ENCODE assay signal across 11 mouse cellular contexts in genomic region chr11:118906131-118906823, GRCm38 (mm10). TPM values are rescaled to one million over a fixed set of nuclear protein-coding genes. Genes with fewer than 3 reads are reported as not detected.
A peak's percentile ranks its signal among the peaks of the same experiment; 100 is the strongest.
DNase-seq lines count a peak whose midpoint lies in the region; ATAC-seq lines count a peak whose summit lies in the region.
"Had no signal": no experiment of that assay in that cellular context is flagged by ENCODE, and none has a peak within 500 bp of the region (broad histone marks: within the 10 kb centered on the region; RNA-seq: fewer than 3 reads in every experiment).

No protein-coding gene starts in this region.

- no peaks in the 10 kb centered on the region for H3K9me3 ChIP-seq in embryonic facial prominence, embryonic 10.5 days
- H3K9me3 ChIP-seq in limb, embryonic 10.5 days (replicated peaks) = no peaks in the 10 kb centered on the region
- H3K9me3 ChIP-seq in heart, embryonic 10.5 days = no peaks in the 10 kb centered on the region
- H3K9me3 ChIP-seq: liver, embryonic 15.5 days had no signal

- H3K4me1 ChIP-seq in embryonic facial prominence, embryonic 10.5 days = peaks cover 53% of the 10 kb centered on the region
- peaks cover 60% of the 10 kb centered on the region for H3K4me1 ChIP-seq in limb, embryonic 10.5 days
- peaks cover 44% of the 10 kb centered on the region for H3K4me1 ChIP-seq in heart, embryonic 10.5 days
- H3K4me1 ChIP-seq: liver, embryonic 15.5 days had no signal

- ATAC-seq in inflammation-experienced regulatory T-cells, adult 6 months = no peak
- ATAC-seq: Patski had no signal

- peaks cover 78% of the 10 kb centered on the region for H3K27me3 ChIP-seq in embryonic facial prominence, embryonic 10.5 days (replicated peaks; ENCODE audit: low read depth, poor library complexity, severe bottlenecking)
- H3K27me3 ChIP-seq in limb, embryonic 10.5 days (ENCODE audit: low read depth, poor library complexity, severe bottlenecking) = peaks cover 80% of the 10 kb centered on the region
- peaks cover 89% of the 10 kb centered on the region for H3K27me3 ChIP-seq in heart, embryonic 10.5 days (ENCODE audit: insufficient read depth, poor library complexity, severe bottlenecking)

- H3K36me3 ChIP-seq in embryonic facial prominence, embryonic 10.5 days (replicated peaks) = no peaks in the 10 kb centered on the region
- no peaks in the 10 kb centered on the region for H3K36me3 ChIP-seq in limb, embryonic 10.5 days
- no peaks in the 10 kb centered on the region for H3K36me3 ChIP-seq in heart, embryonic 10.5 days
- H3K36me3 ChIP-seq: liver, embryonic 15.5 days had no signal

- peak; percentile 29 for DNase-seq in right cerebral cortex, postnatal 25 days
- DNase-seq in right cerebral cortex, adult 18-20 months = no peak
- DNase-seq in embryonic facial prominence, embryonic 10.5 days (ENCODE audit: low spot score) = peak; percentile 58
- DNase-seq in limb, embryonic 10.5 days (ENCODE audit: low spot score) = peak; percentile 71
- DNase-seq in spleen, adult 18-20 months = no peak
- no peak for DNase-seq in heart, embryonic 10.5 days (ENCODE audit: low spot score)
- DNase-seq: gastrocnemius, postnatal 14 days; kidney, adult 8-10 months had no signal

- peak overlapping the region; percentile 73; the same call in 1 of the 2 replicates for H3K4me3 ChIP-seq in embryonic facial prominence, embryonic 10.5 days
- H3K4me3 ChIP-seq in limb, embryonic 10.5 days = no peak overlapping the region
- H3K4me3 ChIP-seq in heart, embryonic 10.5 days = no peak overlapping the region
- H3K4me3 ChIP-seq: liver, embryonic 15.5 days had no signal

- no peak overlapping the region for H3K27ac ChIP-seq in embryonic facial prominence, embryonic 10.5 days (replicated peaks)
- H3K27ac ChIP-seq in limb, embryonic 10.5 days = no peak overlapping the region
- no peak overlapping the region for H3K27ac ChIP-seq in heart, embryonic 10.5 days
- H3K27ac ChIP-seq: liver, embryonic 15.5 days had no signal

- WGBS in embryonic facial prominence, embryonic 10.5 days = 26% methylated on average over 12 of the region's 12 CpGs
- WGBS in limb, embryonic 10.5 days = 24% methylated on average over 12 of the region's 12 CpGs
- 21% methylated on average over 12 of the region's 12 CpGs for WGBS in heart, embryonic 10.5 days

RNA-seq across cellular contexts. Expression of gene Rbfox3, which starts 5.1 kb away (rescaled TPM):
- polyA plus RNA-seq in embryonic facial prominence, embryonic 10.5 days (2016; fragmentation: Nextera tagmentation; extraction: Ambion mirVana) = 2.3 and 2.5 TPM in 2 replicates
- polyA plus RNA-seq in limb, embryonic 10.5 days (2016; fragmentation: Nextera tagmentation; extraction: Ambion mirVana) = 1.4 and 1.7 TPM in 2 replicates
- under 1 TPM in 1 of 3 experiments, not detected in 2; 0.30 TPM for polyA plus RNA-seq in inflammation-experienced regulatory T-cells, adult 6 months (2017; shearing (Covaris generic))
- polyA plus RNA-seq in heart, embryonic 10.5 days (2016; fragmentation: Nextera tagmentation; extraction: Ambion mirVana) = 0.14 and 0.60 TPM in 2 replicates
- polyA plus RNA-seq: Patski had no signal

Comparison
In these comparisons a context has a peak if more than half of its experiments do, and no peak if none do; other contexts are left out.
1. DNase-seq: peak in right cerebral cortex, postnatal 25 days (single experiment), embryonic facial prominence, embryonic 10.5 days (single experiment) and limb, embryonic 10.5 days (single experiment); none in right cerebral cortex, adult 18-20 months (single experiment), spleen, adult 18-20 months (0 of 2) and heart, embryonic 10.5 days (single experiment).